Comparison of ENCODE assay signal across 8 mouse cellular contexts in genomic region chr10:81564216-81564615, GRCm38 (mm10). TPM values are rescaled to one million over a fixed set of nuclear protein-coding genes. Genes with fewer than 3 reads are reported as not detected.
DNase-seq lines count a peak whose midpoint lies in the region; ATAC-seq and TF ChIP-seq lines count a peak whose summit lies in the region.

No protein-coding gene starts in this region.

- peak overlapping the region; percentile 67 for H3K4me2 ChIP-seq in lung, embryonic 14.5 days
- peak overlapping the region; percentile 44 for H3K4me2 ChIP-seq in stomach, embryonic 14.5 days (replicated peaks; ENCODE audit: low read depth, low read length)

- TF ChIP-seq POLR2A in heart, adult 2 months (IDR thresholded peaks at IDR 0.05; ENCODE audit: insufficient read depth, low read depth, low read length): 0 out of 2 replicates have a peak, but pooled peaks have one; percentile 14

- no peak for ATAC-seq in G1E (ENCODE audit: extremely low read depth, insufficient number of reproducible peaks, low FRiP score, poor library complexity, severe bottlenecking)
- peak; percentile 23; the same call in 1 of the 2 replicates for ATAC-seq in lung, embryonic 14.5 days (ENCODE audit: insufficient read depth)
- ATAC-seq in stomach, embryonic 14.5 days (ENCODE audit: insufficient number of reproducible peaks, insufficient read depth, low FRiP score, low read depth): peak; percentile 10; the same call in 1 of the 2 replicates

- no peaks in the 10 kb centered on the region for H3K27me3 ChIP-seq in G1E (ENCODE audit: insufficient read depth, low read length)
- no peaks in the 10 kb centered on the region for H3K27me3 ChIP-seq in heart, adult 2 months (ENCODE audit: control insufficient read depth, insufficient read depth, low read length)
- no peaks in the 10 kb centered on the region for H3K27me3 ChIP-seq in lung, embryonic 14.5 days (ENCODE audit: insufficient read depth, low read length)
- no peaks in the 10 kb centered on the region for H3K27me3 ChIP-seq in stomach, embryonic 14.5 days (ENCODE audit: control insufficient read depth, insufficient read depth, low read length)

- peaks cover 6% of the 10 kb centered on the region; the same call in 1 of the 2 replicates for H3K79me2 ChIP-seq in heart, adult 2 months (replicated peaks; ENCODE audit: control insufficient read depth, insufficient read depth, low read length)

- DNase-seq in G1E (ENCODE audit: low spot score): no peak
- DNase-seq in adrenal gland, postnatal 36 days: peak; percentile 80 to 81
- DNase-seq in heart, adult 2 months: peak; percentile 76 to 82
- peak; percentile 80 for DNase-seq in kidney, adult 11 months
- DNase-seq in lung, embryonic 14.5 days: peak; percentile 76
- DNase-seq in spleen, postnatal 10 days (ENCODE audit: low spot score in 2 of 2): no peak
- DNase-seq in left cerebral cortex, adult 11 months (ENCODE audit: low spot score): no peak

- no peaks in the 10 kb centered on the region for H3K9me3 ChIP-seq in G1E (replicated peaks)
- no peaks in the 10 kb centered on the region for H3K9me3 ChIP-seq in lung, embryonic 14.5 days (ENCODE audit: low read depth, low read length)
- H3K9me3 ChIP-seq in stomach, embryonic 14.5 days (ENCODE audit: control insufficient read depth, low read depth, low read length): no peaks in the 10 kb centered on the region

- 3% methylated on average over 10 of the region's 10 CpGs for WGBS in heart, adult 2 months
- 2% methylated on average over 10 of the region's 10 CpGs for WGBS in lung, embryonic 14.5 days
- WGBS in stomach, embryonic 14.5 days: 8% methylated on average over 10 of the region's 10 CpGs

- H3K4me3 ChIP-seq in G1E (ENCODE audit: low read depth, low read length): peak overlapping the region; percentile 50; the same call in 1 of the 2 replicates
- H3K4me3 ChIP-seq in heart, adult 2 months: peak overlapping the region; percentile 36
- H3K4me3 ChIP-seq in lung, embryonic 14.5 days (ENCODE audit: low read depth, low read length): peak overlapping the region; percentile 32
- peak overlapping the region; percentile 19 for H3K4me3 ChIP-seq in stomach, embryonic 14.5 days (ENCODE audit: low read depth, low read length)

- H3K36me3 ChIP-seq in G1E (replicated peaks): peaks cover 70% of the 10 kb centered on the region
- no peaks in the 10 kb centered on the region for H3K36me3 ChIP-seq in heart, adult 2 months (ENCODE audit: control insufficient read depth, insufficient read depth, low read length)
- peaks cover 58% of the 10 kb centered on the region for H3K36me3 ChIP-seq in lung, embryonic 14.5 days (ENCODE audit: insufficient read depth)
- peaks cover 37% of the 10 kb centered on the region for H3K36me3 ChIP-seq in stomach, embryonic 14.5 days (ENCODE audit: control insufficient read depth, insufficient read depth, low read length)

- no peak for TF ChIP-seq CTCF in G1E (IDR thresholded peaks at IDR 0.05; ENCODE audit: low read depth, low read length)
- TF ChIP-seq CTCF in heart, adult 2 months (IDR thresholded peaks at IDR 0.05): no peak
- TF ChIP-seq CTCF in lung, embryonic 14.5 days (IDR thresholded peaks at IDR 0.05; ENCODE audit: low read depth): no peak

- intact Hi-C loops in heart, adult 2 months (cut with DNase I): loop anchor here (2.0 kb wide), 1 partner anchor 41 kb away; no protein-coding TSS in a partner anchor

- peaks cover 69% of the 10 kb centered on the region for H3K4me1 ChIP-seq in G1E (ENCODE audit: insufficient read depth, low read depth, low read length)
- H3K4me1 ChIP-seq in heart, adult 2 months (ENCODE audit: control insufficient read depth, insufficient read depth, low read length): peaks cover 16% of the 10 kb centered on the region
- H3K4me1 ChIP-seq in lung, embryonic 14.5 days (ENCODE audit: insufficient read depth): peaks cover 32% of the 10 kb centered on the region
- H3K4me1 ChIP-seq in stomach, embryonic 14.5 days (ENCODE audit: control insufficient read depth, insufficient read depth, low read length): peaks cover 50% of the 10 kb centered on the region

- TF ChIP-seq EP300 in heart, adult 2 months (IDR thresholded peaks at IDR 0.05; ENCODE audit: insufficient read depth, low read depth, low read length): 0 out of 2 replicates have a peak, but pooled peaks have one; percentile 39

- H3K27ac ChIP-seq in heart, adult 2 months: peak overlapping the region; percentile 66
- peak overlapping the region; percentile 72 for H3K27ac ChIP-seq in lung, embryonic 14.5 days (ENCODE audit: low read depth)
- H3K27ac ChIP-seq in stomach, embryonic 14.5 days (ENCODE audit: low read length): peak overlapping the region; percentile 36; the same call in 1 of the 2 replicates

- H3K9ac ChIP-seq in heart, adult 2 months (ENCODE audit: low read depth, low read length): peak overlapping the region; percentile 34
- H3K9ac ChIP-seq in lung, embryonic 14.5 days: peak overlapping the region; percentile 44
- H3K9ac ChIP-seq in stomach, embryonic 14.5 days (replicated peaks; ENCODE audit: low read depth, low read length): no peak overlapping the region

RNA-seq across cellular contexts. Expression of gene Aes, which starts 4.9 kb away (rescaled TPM):
- total RNA-seq in G1E (2014; fragmentation: Nextera tagmentation): 396 and 400 TPM in 2 replicates
- 182 and 238 TPM in 2 replicates for total RNA-seq in G1E (2017)
- polyA plus RNA-seq in G1E (2012): 1,535 and 1,925 TPM in 2 replicates
- total RNA-seq in adrenal gland, postnatal 36 days (2021): 1,000 to 10,000 TPM in 1 of 2 experiments, 100 to 1,000 TPM in 1; 897 to 1,114 TPM
- 1,000 to 10,000 TPM in 1 of 2 experiments, 100 to 1,000 TPM in 1; 982 to 1,113 TPM for total RNA-seq in heart, adult 2 months (2021)
- 2,586 and 3,063 TPM in 2 replicates for polyA plus RNA-seq in heart, adult 2 months (2012; rRNA removed)
- polyA plus RNA-seq in lung, embryonic 14.5 days (2014; fragmentation: Nextera tagmentation; extraction: Ambion mirVana): 360 and 404 TPM in 2 replicates
- 363 and 388 TPM in 2 replicates for polyA plus RNA-seq in stomach, embryonic 14.5 days (2014; fragmentation: Nextera tagmentation; extraction: Ambion mirVana)

RNA-seq across cellular contexts. Expression of gene Tle2, which starts 10.1 kb away (rescaled TPM):
- 0.45 and 1.8 TPM in 2 replicates for total RNA-seq in G1E (2014; fragmentation: Nextera tagmentation)
- total RNA-seq in G1E (2017): 1.5 and 2.5 TPM in 2 replicates
- 3.3 and 3.6 TPM in 2 replicates for polyA plus RNA-seq in G1E (2012)
- 10 to 100 TPM; 30.1 to 65.0 TPM for total RNA-seq in adrenal gland, postnatal 36 days (2021)
- total RNA-seq in heart, adult 2 months (2021): 1 to 10 TPM; 6.8 to 7.4 TPM
- polyA plus RNA-seq in heart, adult 2 months (2012; rRNA removed): 40.9 and 43.8 TPM in 2 replicates
- 27.5 and 32.5 TPM in 2 replicates for polyA plus RNA-seq in lung, embryonic 14.5 days (2014; fragmentation: Nextera tagmentation; extraction: Ambion mirVana)
- 17.7 and 19.1 TPM in 2 replicates for polyA plus RNA-seq in stomach, embryonic 14.5 days (2014; fragmentation: Nextera tagmentation; extraction: Ambion mirVana)

RNA-seq across cellular contexts. Expression of gene Gna11, which starts 19.2 kb away (rescaled TPM):
- 6.4 and 6.5 TPM in 2 replicates for total RNA-seq in G1E (2014; fragmentation: Nextera tagmentation)
- 8.4 and 9.7 TPM in 2 replicates for total RNA-seq in G1E (2017)
- polyA plus RNA-seq in G1E (2012): 13.0 and 14.0 TPM in 2 replicates
- 10 to 100 TPM; 79.2 to 84.2 TPM for total RNA-seq in adrenal gland, postnatal 36 days (2021)
- 10 to 100 TPM; 46.6 to 53.5 TPM for total RNA-seq in heart, adult 2 months (2021)
- 68.0 and 81.9 TPM in 2 replicates for polyA plus RNA-seq in heart, adult 2 months (2012; rRNA removed)
- polyA plus RNA-seq in lung, embryonic 14.5 days (2014; fragmentation: Nextera tagmentation; extraction: Ambion mirVana): 81.2 and 88.2 TPM in 2 replicates
- 86.2 and 89.3 TPM in 2 replicates for polyA plus RNA-seq in stomach, embryonic 14.5 days (2014; fragmentation: Nextera tagmentation; extraction: Ambion mirVana)

RNA-seq across cellular contexts. Expression of gene Tle6, which starts 36.7 kb away (rescaled TPM):
- total RNA-seq in G1E (2014; fragmentation: Nextera tagmentation) (42.7 and 44.3 TPM in 2 replicates), G1E (2017) (17.5 and 21.5 TPM in 2 replicates)
- polyA plus RNA-seq in G1E (2012): 28.8 and 49.5 TPM in 2 replicates
- 10 to 100 TPM; 19.2 to 38.3 TPM for total RNA-seq in adrenal gland, postnatal 36 days (2021)
- 1 to 10 TPM; 5.1 to 7.7 TPM for total RNA-seq in heart, adult 2 months (2021)
- polyA plus RNA-seq in heart, adult 2 months (2012; rRNA removed): 19.0 and 20.1 TPM in 2 replicates
- 24.1 and 25.2 TPM in 2 replicates for polyA plus RNA-seq in lung, embryonic 14.5 days (2014; fragmentation: Nextera tagmentation; extraction: Ambion mirVana)
- 14.3 and 18.2 TPM in 2 replicates for polyA plus RNA-seq in stomach, embryonic 14.5 days (2014; fragmentation: Nextera tagmentation; extraction: Ambion mirVana)

RNA-seq across cellular contexts. Expression of gene Gna15, which starts 40.2 kb away (rescaled TPM):
- total RNA-seq in G1E (2014; fragmentation: Nextera tagmentation): 20.9 and 22.5 TPM in 2 replicates
- 20.1 and 21.5 TPM in 2 replicates for total RNA-seq in G1E (2017)
- polyA plus RNA-seq in G1E (2012): 16.5 TPM in 2 replicates
- total RNA-seq in adrenal gland, postnatal 36 days (2021): 1 to 10 TPM; 1.0 to 1.3 TPM
- total RNA-seq in heart, adult 2 months (2021): 1 to 10 TPM; 1.1 to 1.5 TPM
- polyA plus RNA-seq in heart, adult 2 months (2012; rRNA removed): 1.1 and 1.2 TPM in 2 replicates
- polyA plus RNA-seq in lung, embryonic 14.5 days (2014; fragmentation: Nextera tagmentation; extraction: Ambion mirVana): 1.1 and 1.7 TPM in 2 replicates
- 3.6 and 7.4 TPM in 2 replicates for polyA plus RNA-seq in stomach, embryonic 14.5 days (2014; fragmentation: Nextera tagmentation; extraction: Ambion mirVana)

Comparison
In these comparisons a context has a peak if more than half of its experiments do, and no peak if none do; other contexts are left out.
1. DNase-seq: peak in adrenal gland, postnatal 36 days (2 of 2), heart, adult 2 months (2 of 2), kidney, adult 11 months (single experiment) and lung, embryonic 14.5 days (single experiment); none in G1E (single experiment), spleen, postnatal 10 days (0 of 2) and left cerebral cortex, adult 11 months (single experiment).
2. Peak in every context shown above with its lines, with median percentiles within 50 percentile points of each other: H3K4me3 ChIP-seq and H3K27ac ChIP-seq.